Mouse (Mus musculus) gastrocnemius, adult 18-20 months (tissue): Measurements from ENCODE around the gene Crim1. TPM values are rescaled to one million over a fixed set of nuclear protein-coding genes. Genes with fewer than 3 reads are reported as not detected.
A peak's percentile ranks its signal among the peaks of the same experiment; 100 is the strongest.

Source experiments
- DNase-seq: peaks from one replicate; pipeline ENCODE4 v3.0.0; 2021; ENCODE audit warnings: low spot score
- long read RNA-seq, 2 experiments: library from polyadenylated mRNA; stranded (forward); transcript quantifications; one replicate each; pipeline ENCODE4 v2.0.0; 2021
- total RNA-seq, 2 experiments: library from RNA; stranded (reverse); gene quantifications; 2 replicates each; pipeline ENCODE4 v1.2.3; 2021

Crim1 gene
- total RNA-seq, result 10 to 100 TPM; 53.6 to 74.0 TPM
- long read RNA-seq, experiment 1, full-length matches to known transcripts, result 1 of 8 reads
- long read RNA-seq, experiment 1, partial matches to known transcripts, result 1 of 8 reads
- long read RNA-seq, experiment 1, other reads (novel, unspliced or antisense), result 6 of 8 reads
- long read RNA-seq, experiment 2, partial matches to known transcripts, result 1 of 6 reads
- long read RNA-seq, experiment 2, other reads (novel, unspliced or antisense), result 5 of 6 reads

DNA sequence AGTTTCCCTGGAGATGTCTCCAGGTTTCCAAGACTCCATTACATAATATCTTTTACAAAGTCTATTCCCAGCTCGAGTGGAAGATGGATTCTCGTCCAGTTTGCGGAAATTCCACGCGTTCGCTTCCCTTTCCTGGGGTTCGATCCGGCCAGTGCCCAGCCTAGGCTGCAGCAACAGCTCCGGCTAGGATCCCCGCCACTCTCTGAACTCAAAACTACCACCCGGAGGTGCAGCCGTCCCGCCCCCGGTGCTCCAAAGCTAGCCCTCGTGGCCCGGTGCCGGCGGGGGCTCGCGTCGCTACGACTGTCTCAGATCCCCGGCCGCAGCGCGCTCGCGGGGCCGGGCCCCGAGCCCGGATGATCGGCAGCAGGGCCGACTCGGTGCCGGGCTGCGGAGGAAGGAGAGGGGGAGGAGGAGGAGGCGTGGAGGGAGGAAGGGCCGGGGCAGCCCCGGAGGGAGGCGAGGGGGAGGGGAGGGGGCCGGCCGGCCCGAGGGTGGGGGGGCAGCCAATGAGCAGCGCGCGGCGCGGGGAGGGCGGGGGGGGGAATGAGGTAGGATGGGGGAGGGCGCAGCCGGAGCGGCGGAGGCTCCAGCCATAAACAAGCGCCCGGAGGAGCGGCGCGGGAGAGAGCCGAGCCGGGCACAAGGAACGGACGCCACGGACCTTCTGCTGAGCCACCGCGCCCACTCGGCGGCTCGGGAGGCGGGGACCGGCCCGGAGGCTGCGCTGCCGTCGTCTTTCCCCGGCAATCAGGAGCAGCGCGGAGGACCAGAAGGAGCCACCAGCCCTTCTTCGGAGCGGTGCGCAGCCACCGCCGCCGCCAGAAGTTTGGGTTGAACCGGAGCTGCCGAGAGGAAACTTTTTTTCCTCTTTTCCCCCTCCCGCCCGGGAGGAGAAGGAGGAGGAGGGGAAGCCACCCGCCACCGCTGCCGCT is at the start of gene Crim1:
TSS of gene Crim1 (plus strand) at position 623 of the 935 bp plus-strand sequence.
- DNase-seq, result peak; percentile 82

GRCm38 (mm10) chr17:78151479-78152282 is 48.4 kb upstream of the Crim1 start:
- DNase-seq, result no peak

DNA sequence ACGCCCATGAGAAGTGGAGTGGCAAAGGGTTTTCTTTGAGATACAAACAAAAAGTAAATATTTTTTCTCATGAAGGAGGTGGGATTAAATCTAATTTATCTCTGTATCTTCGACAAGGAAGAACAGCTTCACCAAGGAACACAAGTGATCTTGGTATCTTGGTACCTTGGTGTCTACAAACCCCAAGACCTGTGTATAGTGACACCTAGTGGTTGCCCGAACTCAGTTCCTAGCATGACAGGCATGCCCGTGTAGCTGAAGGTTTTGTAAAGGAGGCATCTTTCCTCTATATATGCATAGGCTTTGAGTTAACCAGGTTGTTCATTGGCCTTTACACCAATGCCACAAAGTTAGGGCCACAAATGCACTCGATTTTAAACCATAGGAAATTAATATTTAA is 36.8 kb upstream of the Crim1 start:
- peak; percentile 25 for DNase-seq

DNA sequence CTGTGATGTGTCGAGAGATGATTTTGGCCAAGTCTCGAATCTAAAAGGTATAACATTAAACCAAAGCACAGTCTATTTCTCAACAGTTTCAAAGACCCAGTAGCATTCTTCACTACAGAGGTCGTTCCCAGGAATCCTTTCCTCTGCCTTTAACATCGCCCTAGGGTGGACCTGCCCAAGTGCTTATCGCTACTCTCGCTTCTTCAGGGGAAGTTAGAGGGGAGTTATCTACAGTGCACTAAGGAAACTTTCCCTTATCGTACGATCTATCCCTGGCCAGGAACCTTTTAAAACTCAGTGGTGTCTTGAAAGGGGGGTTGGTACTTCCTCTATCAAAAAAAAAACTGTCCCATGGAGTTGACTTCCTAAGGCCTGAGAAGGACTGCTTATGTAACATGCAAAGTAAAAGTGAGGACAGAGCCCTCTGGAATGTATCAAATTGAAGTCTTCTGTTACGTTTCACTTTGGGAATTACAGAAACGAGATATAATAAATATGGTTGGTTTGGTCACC is 36.3 kb upstream of the Crim1 start:
- no peak for DNase-seq

GRCm38 (mm10) chr17:78165855-78166254 is 34.2 kb upstream of the Crim1 start:
- no peak for DNase-seq

GRCm38 (mm10) chr17:78166566-78166965 is 33.5 kb upstream of the Crim1 start:
- no peak for DNase-seq

GRCm38 (mm10) chr17:78172371-78172770 is 27.7 kb upstream of the Crim1 start:
- no peak for DNase-seq

GRCm38 (mm10) chr17:78180766-78181165 is 19.3 kb upstream of the Crim1 start:
- no peak for DNase-seq

DNA sequence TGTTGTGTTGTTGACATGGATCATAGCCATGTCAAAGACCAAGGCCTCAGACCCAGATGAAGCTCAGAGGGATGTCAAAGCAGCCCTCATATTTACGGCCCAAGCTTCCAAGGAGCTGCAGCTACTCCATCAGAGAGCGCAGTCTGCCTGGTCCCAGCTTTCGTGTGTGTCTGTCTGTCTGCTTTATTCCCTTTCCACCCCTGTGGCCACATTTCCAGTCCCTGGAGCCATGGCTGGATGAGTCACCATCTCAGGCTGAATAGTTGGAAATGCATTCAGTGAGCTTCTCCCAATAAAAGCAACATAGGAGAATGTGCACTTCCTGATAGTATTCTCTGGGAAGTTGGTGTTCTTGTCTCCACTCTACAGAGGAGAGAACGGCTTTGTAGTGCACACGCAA is 3.9 kb upstream of the Crim1 start:
- DNase-seq, result no peak

DNA sequence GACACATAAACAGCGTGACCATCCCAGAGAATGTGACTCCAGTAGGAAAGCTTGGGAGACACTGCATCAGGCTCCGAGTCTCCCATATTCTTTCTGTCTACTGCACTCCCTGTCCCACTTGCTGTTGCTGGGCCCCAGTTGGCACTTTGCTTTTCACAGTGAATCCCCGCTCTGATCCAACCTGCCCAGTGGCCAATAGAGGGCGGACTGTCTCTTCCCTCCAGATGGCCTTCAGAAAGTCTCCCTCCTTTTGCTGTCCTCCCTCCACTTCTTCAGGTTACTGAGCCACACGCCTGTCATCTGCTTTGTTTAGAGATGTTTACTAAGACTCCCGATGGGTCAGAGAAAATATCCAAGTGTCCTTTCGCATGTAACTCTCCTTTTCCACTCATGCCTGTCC is 2.9 kb upstream of the Crim1 start:
- peak; percentile 78 for DNase-seq

DNA sequence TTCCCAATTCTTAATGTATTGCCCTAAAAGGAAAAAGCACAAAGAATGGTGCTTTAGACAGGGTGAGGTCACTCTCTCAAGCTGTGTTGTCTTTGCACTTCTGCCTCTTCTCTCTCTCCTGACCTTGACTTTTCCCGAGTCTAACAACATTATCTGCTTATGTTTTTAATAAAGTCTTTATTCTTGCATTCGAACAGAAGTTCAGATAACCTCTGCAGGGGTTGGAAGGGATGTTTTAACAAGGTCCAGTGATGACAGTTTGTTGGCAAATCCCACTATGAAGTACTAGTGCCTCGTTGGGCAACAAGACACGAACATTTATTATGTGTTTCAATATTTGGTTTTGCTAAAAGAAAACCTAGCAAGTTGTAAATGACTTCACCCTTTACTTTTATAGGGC is 1.9 kb upstream of the Crim1 start:
- no peak for DNase-seq

DNA sequence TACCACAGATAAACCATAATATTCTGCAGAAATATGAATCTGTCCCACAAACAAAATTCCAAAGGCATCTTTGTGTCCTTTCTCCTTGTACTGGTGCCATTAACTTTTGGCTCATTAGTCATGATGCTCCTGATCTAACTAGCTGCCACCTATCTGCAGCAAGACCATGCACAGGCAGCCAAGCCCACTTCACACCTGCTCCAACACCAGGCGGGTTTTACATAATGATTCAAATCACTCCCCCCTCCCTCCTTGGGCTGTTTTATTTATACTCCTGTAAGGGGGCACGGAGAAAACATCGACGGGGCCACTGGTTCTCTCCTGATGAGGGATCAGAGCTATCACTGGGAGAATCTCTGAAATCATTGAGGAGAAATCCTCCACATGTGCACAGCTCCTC is 1.2 kb upstream of the Crim1 start:
- DNase-seq, result no peak

GRCm38 (mm10) chr17:78199231-78199625 is 820 bp upstream of the Crim1 start:
- DNase-seq, result no peak

GRCm38 (mm10) chr17:78200561-78201220 is 643 bp downstream of the Crim1 start:
- no peak for DNase-seq

DNA sequence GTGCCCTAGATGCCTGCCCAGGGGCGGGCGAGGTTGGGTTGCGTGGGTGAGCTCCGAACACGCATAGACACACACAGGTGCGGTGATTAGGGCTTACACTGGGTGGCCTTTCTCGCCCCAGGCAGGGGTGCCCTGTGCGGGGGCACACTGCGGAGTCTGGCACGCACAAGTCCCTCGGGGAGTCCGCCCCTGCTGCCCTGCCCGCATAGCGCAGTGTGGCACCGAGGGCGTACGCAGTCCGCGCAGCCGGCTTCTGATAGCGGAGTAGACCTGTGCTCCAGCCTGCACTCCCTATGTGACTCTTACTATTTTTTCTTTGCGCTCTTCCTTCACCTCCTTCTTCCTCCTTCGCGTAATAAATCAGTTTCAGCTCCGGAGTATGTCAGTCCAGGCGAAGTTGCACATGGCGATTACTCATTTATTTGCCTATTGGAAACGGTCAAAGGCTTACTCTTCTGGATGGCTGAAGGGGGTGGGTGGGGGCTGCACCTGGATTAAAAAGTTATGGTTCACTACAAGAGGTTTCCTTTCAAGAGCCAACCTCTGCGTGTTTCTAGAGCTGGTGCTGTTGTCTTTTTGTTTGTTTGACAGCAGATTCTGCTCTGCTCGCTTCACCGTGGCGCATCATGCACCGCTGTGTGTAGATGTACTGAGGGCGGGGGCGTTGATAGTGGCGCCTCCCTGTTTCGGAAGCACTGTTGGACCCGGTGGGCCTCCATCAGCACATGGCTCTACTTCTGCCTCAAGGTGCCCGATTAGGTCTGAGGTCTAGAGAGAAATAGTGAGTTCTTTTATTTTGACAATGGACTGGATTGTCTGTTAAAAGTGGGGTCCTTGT is 1.4 kb downstream of the Crim1 start:
- DNase-seq, result no peak

DNA sequence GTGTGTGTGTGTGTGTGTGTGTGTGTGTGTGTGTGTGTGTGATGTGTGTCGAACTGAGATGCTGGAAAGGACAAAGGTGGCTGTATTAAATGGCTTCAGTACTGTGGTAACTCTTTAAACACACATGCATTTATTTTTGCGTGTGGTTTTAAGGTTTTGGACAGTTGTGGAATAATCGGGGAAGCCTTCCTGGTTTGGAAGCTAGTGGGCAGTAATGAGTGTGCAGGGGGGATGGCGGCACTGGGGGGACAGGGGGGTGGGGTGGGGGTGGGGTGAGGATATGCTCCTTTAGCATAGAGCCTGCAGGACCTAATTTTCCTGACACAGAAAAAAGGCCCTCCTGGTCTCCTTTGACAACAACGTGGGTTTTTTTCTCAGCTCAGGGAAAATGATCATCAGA is 2.2 kb downstream of the Crim1 start:
- no peak for DNase-seq

- no peak for DNase-seq
These were observed 2.7 kb downstream of the Crim1 start for GRCm38 (mm10) chr17:78202756-78203155.

DNA sequence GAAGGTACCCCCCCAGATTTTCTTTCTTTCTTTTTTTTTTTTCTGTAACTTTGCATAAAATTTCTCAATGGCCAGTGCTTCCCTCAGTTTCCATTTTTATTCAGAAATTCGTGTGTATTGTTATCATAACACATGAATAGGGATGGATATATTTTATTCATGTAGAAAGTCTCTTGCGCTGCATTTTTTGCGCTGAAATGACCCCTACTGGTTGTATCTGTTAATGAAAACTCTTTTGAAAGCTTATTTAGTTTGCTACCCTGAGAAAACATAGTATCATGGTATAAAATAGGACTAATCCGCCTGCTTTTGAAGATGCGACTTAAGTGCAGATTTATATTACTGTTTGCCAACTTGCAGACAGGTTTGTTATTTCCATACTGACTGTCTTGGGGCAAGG is 3.4 kb downstream of the Crim1 start:
- DNase-seq, result no peak

DNA sequence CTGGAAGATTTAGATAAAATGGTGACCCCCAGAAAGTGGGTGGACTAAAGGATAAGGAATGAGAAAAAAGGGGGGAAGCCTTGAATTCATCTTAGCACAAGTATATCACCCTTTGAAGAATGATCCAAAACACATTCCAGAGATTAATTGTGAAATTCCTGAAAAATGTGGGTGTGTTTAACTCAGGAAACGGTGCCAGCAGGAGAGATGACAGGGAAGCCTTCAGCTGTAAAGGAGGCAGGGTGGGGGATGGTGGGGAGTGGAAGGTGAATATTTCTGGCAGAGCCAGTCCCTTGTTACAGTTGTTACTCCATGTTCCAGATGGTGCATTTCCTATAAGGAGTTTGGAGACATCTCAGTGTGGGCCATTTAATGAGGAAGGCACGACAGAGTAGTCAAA is 6.4 kb downstream of the Crim1 start:
- DNase-seq, result no peak

DNA sequence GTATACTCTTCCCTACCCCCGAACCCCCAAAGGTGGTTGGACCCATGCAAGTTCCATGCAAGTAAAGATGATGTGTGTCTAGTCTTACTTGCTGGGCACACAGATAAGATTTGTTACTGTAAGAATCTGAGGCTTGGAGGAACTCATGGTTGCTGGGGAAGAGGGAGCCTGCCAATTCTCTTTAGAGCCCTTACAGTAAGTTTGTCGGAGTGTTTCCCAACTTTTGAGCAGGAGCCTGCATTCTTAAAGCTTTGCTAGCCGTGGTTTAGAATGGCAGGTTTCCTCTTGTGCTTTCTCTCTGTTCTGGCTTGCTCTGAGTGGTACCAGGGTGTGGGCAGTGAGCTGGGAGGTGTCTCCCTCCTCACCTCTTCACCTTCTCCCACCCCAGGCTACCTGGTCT is 7.2 kb downstream of the Crim1 start:
- DNase-seq, result no peak
